Mouse (Mus musculus): ENCODE results near the gene Slc16a13.

Slc16a13 gene

GRCm38 (mm10) chr11:70211972-70212371 is 8.9 kb downstream of the Slc16a13 start:
- DNase-seq (ENCODE audit: low spot score in 2 of 2), result no peak

DNA sequence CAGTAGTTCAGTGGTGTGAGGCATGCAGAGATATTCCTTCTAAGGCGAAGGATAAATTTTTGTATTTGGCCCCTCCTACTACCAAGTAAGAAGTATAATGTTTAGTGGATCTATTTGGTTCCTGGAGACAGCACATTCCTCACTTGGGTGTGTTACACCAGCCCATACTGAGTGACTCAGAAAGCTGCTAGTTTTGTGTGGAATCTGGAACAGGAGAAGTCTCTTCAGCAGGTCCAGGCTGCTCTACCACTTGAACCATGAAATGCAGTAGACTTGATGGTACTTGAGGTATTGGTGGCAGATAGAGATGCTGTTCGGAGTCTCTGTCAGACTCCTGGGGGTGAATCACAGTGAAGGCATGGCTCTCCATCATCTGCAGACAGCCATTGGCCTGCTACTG is 10.2 kb downstream of the Slc16a13 start:
- no peak for DNase-seq (ENCODE audit: low spot score in 2 of 2)

GRCm38 (mm10) chr11:70208778-70209388 is 12.0 kb downstream of the Slc16a13 start:
- no peak for DNase-seq (ENCODE audit: low spot score in 2 of 2)

DNA sequence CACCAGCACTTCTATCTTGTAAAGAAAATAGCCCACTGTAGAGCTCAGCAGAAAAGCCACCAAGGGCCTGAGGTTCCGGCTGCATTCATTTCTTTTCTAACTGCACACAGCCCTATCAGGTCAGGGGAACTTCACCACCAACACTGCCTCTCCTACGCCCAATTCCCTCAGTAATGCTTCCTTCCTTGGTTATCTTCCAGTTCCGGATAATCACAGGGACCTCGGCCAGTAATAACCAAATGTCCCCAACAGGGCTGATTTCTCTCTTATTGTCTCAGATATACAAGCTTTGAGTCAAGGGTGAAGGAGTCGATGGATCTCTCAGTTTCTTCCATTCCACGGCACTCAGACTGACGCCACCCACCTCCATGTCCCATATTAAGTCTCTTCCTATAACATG is 13.6 kb downstream of the Slc16a13 start:
- no peak for DNase-seq (ENCODE audit: low spot score in 2 of 2)

GRCm38 (mm10) chr11:70206801-70207200 is 14.1 kb downstream of the Slc16a13 start:
- DNase-seq (ENCODE audit: low spot score in 2 of 2), result no peak

DNA sequence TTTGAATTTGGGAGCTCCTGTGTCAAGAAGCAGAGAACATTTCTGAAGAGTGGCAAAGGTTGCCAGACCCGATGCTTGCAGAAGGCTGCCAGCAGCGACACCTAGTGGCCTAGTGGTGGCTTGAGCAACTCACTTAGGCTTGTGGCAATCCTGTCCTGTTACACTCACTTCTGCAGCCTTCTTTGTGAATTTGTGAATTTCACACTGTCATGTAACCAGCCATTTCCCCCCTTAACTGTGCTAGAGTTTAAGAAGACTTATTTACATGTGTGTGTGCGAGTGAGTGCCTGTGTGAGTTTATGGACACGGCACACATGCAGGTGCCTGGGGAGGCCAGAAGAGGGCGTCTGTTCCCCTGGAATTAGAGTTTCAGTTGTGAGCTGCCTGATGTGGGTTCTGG is 19.2 kb downstream of the Slc16a13 start:
- DNase-seq (ENCODE audit: low spot score in 2 of 2), result peak; percentile 56 to 65

- no peak for DNase-seq (ENCODE audit: low spot score in 2 of 2)
Observed at GRCm38 (mm10) chr11:70200036-70200608, 20.7 kb downstream of the Slc16a13 start.

GRCm38 (mm10) chr11:70199107-70199506 is 21.8 kb downstream of the Slc16a13 start:
- DNase-seq (ENCODE audit: low spot score in 2 of 2), result no peak

DNA sequence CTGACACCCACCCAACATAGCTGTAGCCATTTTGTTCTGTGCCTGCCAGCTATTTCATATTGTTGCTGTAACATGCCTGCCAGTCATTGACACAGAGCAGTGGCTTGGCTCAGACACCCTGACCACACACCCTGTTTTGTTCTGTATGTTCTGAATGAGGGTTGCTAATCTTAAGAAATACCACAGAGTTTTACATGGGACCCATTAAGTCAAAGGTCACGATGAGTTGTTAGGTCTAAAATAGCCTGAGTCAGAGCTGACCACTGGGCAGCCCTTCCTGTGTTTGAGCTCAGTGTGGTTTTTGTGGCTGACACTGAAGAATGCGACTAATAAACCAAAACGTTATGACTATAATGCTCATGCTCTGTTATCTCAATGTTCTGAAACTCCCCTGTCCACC is 22.5 kb downstream of the Slc16a13 start:
- DNase-seq (ENCODE audit: low spot score in 2 of 2), result no peak

- DNase-seq (ENCODE audit: low spot score in 2 of 2), result no peak
Observed at GRCm38 (mm10) chr11:70193354-70194285, 27.2 kb downstream of the Slc16a13 start.

DNA sequence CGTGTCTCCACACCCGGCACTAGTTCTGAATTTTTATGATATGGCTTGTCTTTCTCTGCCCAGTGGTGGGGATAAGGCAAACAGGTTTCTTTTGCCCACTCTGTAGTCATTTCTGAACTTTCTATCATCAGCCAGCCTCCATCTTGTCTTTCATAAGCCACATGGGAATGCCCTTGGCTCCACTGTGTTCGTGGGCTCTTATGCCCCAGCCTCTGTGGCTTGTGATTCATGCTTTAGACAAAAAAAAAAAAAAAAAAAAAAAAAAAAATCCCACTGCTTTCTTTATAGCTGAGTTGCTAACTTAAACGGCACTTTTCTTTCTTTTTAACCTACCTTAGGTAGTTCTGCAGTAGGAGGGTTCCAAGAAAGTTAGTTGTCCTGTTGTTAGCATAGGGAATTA is 28.7 kb downstream of the Slc16a13 start:
- no peak for DNase-seq (ENCODE audit: low spot score in 2 of 2)

DNA sequence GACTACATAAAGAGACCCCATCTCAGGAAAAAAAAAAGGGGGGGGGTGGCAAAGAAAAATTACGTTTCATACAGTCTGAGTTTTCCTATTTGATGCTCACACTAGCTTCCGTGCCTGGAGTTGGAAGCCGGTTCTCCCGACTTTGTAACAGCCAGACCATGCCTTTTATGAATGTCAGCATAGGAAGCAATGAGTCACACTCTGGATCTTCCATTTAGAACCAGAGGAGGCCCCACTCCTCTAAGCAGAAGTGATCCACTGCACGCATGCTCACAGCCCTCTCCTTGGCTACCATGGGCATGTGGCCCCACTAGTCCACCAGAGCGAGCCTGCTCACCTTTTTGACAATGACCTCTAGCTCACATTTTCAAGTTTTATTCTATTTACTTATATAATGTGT is 29.7 kb downstream of the Slc16a13 start:
- DNase-seq (ENCODE audit: low spot score in 2 of 2), result no peak

- no peak for DNase-seq (ENCODE audit: low spot score in 2 of 2)
Observed at GRCm38 (mm10) chr11:70189319-70190134, 31.3 kb downstream of the Slc16a13 start.

DNA sequence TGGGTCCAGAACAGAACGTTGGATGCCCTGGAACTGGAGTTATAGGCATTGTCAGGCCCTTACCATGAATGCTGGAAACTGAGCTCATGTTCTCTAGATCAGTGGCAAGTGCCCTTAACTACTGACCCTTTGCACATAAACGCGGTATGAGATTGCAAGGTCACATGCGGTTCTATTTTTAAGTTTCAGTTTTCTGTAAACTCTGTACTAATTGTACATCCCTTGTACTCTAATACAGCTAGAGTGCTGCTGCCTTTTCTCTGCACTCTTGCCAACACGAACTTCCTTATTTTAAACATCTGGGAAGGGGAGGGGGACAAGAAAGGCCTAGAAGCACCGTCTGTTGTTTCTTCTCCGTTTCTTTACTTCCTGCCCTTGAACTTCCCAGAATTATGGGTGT is 35.7 kb downstream of the Slc16a13 start:
- DNase-seq (ENCODE audit: low spot score in 2 of 2), result no peak

DNA sequence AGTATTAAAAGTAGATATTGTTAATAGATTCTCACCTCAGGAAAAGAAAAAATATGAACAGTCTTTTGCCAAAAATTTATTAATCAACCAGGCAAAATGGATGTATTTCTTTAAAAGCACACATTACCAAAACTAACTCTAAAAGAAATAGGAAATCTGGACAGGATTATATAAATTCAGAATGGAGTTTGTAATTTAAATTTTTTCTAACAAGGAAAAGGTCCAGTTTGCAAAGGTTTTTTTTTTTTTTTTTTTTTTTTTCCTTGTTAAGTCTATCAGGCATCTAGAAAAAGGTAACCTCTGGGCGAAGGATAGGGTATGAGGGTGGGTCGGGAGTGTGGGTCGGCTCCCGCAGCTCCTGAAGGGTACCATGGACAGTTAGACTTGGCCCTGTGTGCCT is 40.4 kb downstream of the Slc16a13 start:
- DNase-seq (ENCODE audit: low spot score in 2 of 2), result no peak

- DNase-seq (ENCODE audit: low spot score in 2 of 2), result no peak
Observed at GRCm38 (mm10) chr11:70179401-70179800, 41.5 kb downstream of the Slc16a13 start.

DNA sequence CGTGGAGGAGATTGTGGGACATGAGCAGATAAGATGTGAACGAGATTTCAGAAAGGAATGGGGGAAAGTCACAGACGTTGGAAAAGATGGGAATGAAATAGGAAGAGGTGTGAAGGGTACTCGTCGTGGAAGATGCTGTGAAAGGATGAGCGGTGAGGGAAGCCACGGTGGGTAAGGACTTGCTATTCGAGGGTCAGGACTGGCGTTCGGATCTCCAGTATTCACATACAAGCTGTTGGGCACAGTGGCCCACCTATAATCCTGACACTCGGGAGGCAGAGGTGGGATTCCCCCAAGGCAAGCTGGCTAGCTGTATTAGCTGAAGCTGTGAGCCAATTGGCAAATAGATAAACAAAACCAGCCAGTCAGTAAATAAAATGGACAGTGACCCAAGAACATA is 42.1 kb downstream of the Slc16a13 start:
- DNase-seq (ENCODE audit: low spot score in 2 of 2), result no peak

DNA sequence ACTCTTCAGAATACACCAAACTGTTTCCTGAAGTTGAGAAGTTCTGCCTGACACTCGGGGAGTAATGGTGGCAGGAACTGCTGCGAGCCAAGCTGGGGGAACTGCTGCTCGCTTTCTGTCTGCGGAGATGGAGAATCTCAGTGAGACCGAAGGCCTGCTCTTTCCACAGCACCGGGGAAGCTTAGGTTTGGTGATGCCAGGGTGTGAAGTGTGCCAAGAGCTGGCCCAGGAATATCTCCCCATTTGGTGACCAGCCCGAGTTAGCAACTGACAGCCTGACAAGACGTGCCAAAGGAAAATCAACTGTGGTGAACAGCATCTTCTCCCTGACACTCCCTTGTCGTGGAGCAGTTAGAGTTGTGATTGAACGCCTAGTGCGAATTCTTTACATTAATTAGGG is 42.6 kb downstream of the Slc16a13 start:
- DNase-seq (ENCODE audit: low spot score in 2 of 2), result no peak

- DNase-seq (ENCODE audit: low spot score in 2 of 2), result no peak
Observed at GRCm38 (mm10) chr11:70177647-70178046, 43.2 kb downstream of the Slc16a13 start.

DNA sequence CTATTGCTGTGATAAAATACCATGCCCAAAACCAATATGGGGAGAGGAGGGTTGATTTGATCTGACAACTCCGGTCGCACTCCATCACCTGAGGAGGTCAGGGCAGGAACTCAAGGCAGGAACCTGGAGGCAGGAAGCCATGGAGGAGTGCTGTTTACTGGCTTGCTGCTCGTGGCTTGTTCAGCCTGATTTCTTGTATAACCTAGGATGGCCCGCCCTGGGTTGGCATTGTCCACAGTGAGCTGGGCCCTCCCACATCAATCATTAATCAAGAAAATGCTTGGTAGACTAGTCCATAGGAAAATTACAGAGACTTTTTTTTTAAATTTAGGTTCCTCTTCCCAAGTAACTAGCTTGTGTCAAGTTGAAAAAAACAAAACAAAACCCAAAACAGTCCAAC is 46.4 kb downstream of the Slc16a13 start:
- no peak for DNase-seq (ENCODE audit: low spot score in 2 of 2)

DNA sequence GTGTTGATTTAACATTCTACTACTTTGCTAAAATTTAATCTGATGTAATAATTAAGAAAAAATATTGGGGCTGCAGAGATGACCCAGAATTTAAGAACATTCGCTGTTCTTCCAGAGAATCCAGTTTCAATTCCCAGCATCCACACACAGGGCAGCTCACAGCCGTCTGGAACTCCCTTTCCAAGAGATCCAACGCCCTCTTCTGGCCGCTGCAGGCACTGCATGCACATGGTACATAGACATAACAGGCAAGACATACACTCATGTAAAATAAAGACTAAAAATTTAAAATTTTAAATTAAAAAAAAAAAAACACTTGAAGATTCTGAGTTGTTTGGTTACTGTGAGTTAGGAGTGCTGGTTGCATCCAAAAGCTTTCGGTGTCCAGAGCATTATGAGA is 48.6 kb downstream of the Slc16a13 start:
- no peak for DNase-seq (ENCODE audit: low spot score in 2 of 2)

DNA sequence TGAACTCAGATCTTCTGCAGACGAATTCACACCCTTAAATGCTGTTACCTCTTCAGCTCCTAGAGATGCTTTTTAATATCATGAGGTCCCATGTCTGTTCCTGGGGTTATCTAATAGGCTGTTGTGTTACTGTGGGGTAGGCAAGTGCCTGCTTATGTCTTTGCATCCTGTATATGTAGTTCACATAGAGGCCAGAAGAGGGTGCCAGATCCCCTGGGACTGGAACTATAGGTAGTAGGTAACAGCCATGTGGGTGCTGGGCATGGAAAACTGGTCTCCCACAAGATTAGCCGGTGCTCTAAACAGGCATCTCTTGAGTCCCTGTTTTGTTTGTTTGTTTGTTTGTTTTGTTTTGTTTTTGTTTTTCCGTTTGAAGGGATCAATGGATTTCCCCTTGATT is 49.0 kb downstream of the Slc16a13 start:
- no peak for DNase-seq (ENCODE audit: low spot score in 2 of 2)
